Mouse (Mus musculus): Measurements from ENCODE around the gene Sgk2. TPM values are rescaled to one million over a fixed set of nuclear protein-coding genes. Genes with fewer than 3 reads are reported as not detected.
"Not testable (repeated sequence)": the region's sequence is repeated elsewhere in the genome, so short reads cannot be mapped to it uniquely, and the experiment has no call there.

The Sgk2 gene
- polyA plus RNA-seq, 1 experiment: not detected

DNA sequence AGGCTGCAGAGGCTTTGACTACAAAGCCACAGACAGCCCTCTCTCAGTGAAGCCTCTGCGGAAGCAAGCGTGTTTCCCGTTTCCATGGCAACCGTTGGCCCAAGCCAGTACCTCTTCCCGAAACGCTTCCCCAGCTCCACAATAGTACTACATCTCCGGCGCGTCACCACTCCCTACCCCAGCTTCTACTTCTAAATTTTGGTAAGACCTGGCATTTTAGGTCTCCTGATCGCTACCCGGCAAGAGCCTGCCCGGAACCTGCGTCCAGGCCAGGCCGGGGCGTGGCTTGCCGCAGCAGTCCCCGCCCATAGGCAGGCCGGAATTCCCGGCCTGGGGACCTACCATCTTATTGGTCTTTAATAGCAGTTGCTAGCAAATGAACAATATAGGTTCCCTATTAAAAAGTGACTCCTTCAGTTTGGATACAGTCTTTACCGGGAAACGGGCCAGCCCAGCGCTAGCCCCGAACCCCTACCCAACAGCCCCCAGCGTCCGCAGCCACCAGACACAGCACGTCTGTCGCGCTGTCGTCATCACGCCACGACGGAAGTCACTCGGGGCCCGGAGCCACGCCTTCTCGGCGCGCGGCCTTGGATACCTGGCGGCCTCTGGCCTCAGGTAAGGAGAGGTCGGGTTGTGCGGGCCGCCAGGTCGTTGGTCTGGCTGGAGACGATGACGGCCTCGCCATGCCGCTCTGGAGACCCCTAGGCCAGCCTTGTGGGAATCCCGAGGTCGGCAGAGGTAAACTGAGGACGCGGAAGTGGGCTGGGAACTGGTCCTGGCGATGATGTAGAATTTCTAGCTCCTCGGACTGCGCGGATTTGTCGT lies 30.0 kb downstream of the Sgk2 start, which contains the start of gene Ift52:
Ift52 (plus strand) TSS at position 439 of the 828 bp plus-strand sequence.
- Histone ChIP-seq H3K4me3 (ENCODE audit: insufficient read depth, low read depth, low read length) (peak within 1 kb of the TSS; percentile 93), H3K27ac (replicated peaks; ENCODE audit: low read depth, low read length) (peak within 1 kb of the TSS; percentile 70), H3K4me1 (ENCODE audit: control insufficient read depth, insufficient read depth, insufficient read length, low read length) (no peaks in the 10 kb centered on the region; the same call in 1 of the 2 replicates)

DNA sequence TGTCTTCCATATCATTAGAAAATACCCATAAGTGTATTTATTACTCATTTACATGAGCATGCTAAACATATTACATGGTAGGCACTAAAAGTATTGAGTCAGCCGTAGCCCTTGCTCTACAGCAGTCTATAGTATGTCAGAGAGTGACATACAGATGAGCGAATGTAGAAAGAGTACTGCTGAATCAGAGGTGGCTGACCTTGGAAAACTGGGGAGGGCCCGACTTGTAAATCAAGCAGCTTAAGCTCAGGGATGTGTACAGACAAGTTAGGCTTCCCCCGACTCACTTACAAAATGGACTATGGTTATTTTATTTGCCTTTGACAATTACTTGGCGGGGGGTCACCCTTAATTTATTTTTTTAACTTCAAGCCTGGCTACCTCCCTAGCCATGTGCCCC lies 44.2 kb downstream of the Sgk2 start:
- H3K27ac ChIP-seq (replicated peaks; ENCODE audit: low read depth, low read length): no peak overlapping the region
- H3K4me1 ChIP-seq (ENCODE audit: control insufficient read depth, insufficient read depth, insufficient read length, low read length): no peaks in the 10 kb centered on the region
- no peak overlapping the region for H3K4me3 ChIP-seq (ENCODE audit: insufficient read depth, low read depth, low read length)

DNA sequence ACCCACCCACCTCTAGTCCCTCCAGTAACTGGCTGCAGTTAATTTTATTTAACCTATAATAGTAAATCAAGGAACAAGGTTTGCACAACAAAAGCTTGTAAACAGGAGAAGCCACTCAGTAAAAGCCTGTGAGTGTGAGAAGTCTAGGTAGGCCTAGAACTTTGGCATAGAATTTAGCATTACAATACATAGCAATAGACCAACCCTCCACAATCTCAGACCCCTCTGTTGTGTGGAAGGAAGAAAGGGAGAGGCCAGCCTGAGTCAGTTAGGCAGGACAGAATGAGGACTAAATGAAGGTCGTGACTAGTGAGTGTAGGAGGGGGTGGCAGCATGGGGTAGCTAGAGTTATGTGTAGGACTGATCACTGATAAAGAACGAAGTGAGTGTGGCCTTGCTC lies 44.6 kb downstream of the Sgk2 start:
- Histone ChIP-seq H3K4me1 (ENCODE audit: control insufficient read depth, insufficient read depth, insufficient read length, low read length) (no peaks in the 10 kb centered on the region), H3K4me3 (ENCODE audit: insufficient read depth, low read depth, low read length) (no peak overlapping the region), H3K27ac (replicated peaks; ENCODE audit: low read depth, low read length) (no peak overlapping the region)

DNA sequence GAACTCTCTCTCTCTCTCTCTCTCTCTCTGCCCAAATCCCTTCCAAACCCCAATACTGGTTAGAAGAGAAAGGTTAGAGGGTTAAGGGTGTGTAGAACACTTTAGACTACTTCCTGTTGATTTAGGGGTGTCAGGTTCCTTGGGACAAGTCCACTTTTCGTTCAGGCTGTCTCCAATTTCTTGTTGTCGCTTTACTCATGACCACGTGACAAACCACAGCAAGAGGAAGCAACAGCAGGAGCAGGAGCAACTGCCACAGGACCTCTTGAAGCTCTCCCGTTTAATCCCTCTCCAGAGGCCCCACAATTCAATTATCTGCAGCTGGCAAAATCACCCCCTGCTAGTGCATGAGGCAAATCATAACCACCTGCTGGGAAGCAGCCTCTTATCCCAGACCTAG lies 45.5 kb downstream of the Sgk2 start:
- H3K4me3 ChIP-seq (ENCODE audit: insufficient read depth, low read depth, low read length): no peak overlapping the region
- H3K27ac ChIP-seq (replicated peaks; ENCODE audit: low read depth, low read length): no peak overlapping the region
- H3K4me1 ChIP-seq (ENCODE audit: control insufficient read depth, insufficient read depth, insufficient read length, low read length): no peaks in the 10 kb centered on the region

DNA sequence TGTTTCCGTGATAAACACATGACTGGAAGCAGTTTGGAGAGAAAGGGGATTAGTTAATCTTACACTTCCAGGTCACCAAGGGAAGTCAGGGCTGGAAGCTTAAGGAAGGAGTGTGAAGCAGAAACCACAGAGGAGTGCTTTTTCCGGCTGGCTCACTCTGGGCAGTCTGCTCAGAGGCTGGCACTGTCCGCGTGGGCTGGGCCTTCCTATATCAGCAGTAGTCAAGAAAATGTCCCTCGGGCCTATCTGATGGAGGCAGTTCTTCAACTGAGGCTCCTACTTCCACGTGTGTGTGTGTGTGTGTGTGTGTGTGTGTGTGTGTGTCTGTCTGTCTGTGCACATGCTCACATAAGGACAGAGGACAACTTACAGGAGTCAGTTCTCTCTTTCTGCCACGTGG lies 52.8 kb downstream of the Sgk2 start:
- no peak overlapping the region for H3K27ac ChIP-seq (replicated peaks; ENCODE audit: low read depth, low read length)
- H3K4me1 ChIP-seq (ENCODE audit: control insufficient read depth, insufficient read depth, insufficient read length, low read length): no peaks in the 10 kb centered on the region
- no peak overlapping the region for H3K4me3 ChIP-seq (ENCODE audit: insufficient read depth, low read depth, low read length)

DNA sequence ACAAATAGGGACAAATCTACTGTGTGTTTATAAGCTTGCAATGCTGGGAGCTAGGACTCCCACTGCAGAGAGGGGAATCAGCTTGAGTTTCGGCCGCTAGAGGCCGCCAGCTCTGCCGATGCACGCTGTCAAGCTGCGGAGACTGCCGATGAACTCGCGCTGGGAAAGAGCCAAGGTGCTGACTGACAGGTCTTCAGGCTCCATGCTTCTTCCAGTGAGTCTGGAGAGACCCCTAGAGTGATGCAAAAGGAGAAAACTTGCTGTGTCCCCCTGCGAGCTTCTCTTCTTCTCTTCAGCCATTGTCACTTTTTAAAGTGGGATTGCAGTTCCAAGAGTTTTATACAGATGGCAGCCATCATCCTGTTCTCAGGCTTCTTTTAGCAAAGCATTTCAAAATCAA lies 61.0 kb downstream of the Sgk2 start:
- Histone ChIP-seq H3K27ac (replicated peaks; ENCODE audit: low read depth, low read length) (no peak overlapping the region), H3K4me1 (ENCODE audit: control insufficient read depth, insufficient read depth, insufficient read length, low read length) (no peaks in the 10 kb centered on the region), H3K4me3 (ENCODE audit: insufficient read depth, low read depth, low read length) (no peak overlapping the region)

DNA sequence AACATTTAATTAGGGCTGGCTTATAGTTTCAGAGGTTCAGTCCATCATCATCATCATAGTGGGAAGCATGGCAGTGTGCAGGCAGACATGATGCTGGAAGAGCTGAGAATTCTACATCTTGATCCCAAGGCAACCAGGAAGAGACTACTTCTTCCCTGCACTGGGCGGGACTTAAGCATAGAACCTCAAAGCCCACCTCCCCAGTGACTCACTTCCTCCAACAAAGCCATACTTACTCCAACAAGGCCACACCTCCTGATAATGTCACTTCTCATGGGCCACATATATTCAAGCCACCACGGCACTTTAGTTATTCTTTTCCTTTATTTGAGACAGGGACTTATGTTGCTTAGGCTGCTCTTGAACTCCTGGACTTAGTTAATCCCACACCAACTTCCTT lies 62.0 kb downstream of the Sgk2 start:
- Histone ChIP-seq H3K27ac (replicated peaks; ENCODE audit: low read depth, low read length) (no peak overlapping the region), H3K4me3 (ENCODE audit: insufficient read depth, low read depth, low read length) (no peak overlapping the region), H3K4me1 (ENCODE audit: control insufficient read depth, insufficient read depth, insufficient read length, low read length) (no peaks in the 10 kb centered on the region)

DNA sequence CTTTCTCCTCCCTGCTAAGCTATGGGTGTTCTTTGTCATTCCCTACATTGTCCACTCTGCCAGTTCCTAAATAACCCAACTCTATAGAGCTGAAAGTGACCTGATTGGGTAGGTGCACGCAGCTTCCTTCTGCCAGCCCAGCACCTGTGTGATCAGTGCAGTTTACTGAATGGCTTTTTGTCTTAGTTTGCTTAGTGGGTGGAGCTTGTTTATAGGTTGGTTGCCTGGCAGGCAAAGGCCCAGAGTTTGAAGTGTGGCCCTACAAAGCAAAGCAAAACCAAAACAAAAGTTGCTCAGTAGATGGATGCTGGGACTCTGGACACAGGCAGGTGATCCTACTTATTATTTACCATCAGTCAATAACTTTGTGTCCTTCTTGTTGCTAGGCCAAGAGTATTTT lies 64.6 kb downstream of the Sgk2 start:
- H3K27ac ChIP-seq (replicated peaks; ENCODE audit: low read depth, low read length): no peak overlapping the region
- H3K4me1 ChIP-seq (ENCODE audit: control insufficient read depth, insufficient read depth, insufficient read length, low read length): peaks cover 4% of the 10 kb centered on the region
- no peak overlapping the region for H3K4me3 ChIP-seq (ENCODE audit: insufficient read depth, low read depth, low read length)

DNA sequence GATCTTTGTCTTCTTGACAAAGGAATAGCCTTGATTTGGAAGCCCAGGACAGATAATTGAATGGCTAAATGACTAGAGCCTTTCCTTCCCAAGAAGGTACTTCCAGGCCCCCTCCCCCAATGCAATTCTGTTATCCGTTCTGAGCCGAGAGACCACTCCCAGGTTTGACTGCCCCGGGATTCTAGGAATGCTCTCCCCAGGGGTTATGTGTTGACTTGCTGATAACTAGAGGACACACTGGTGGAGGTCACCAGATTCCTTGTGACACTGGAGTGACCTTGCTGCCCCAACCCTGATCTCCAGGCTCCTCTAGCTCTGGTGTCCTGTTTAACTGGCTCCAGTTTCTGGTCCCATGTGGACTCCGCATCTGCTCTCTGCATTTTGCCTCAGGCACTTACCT lies 65.0 kb downstream of the Sgk2 start:
- Histone ChIP-seq H3K27ac (replicated peaks; ENCODE audit: low read depth, low read length) (no peak overlapping the region), H3K4me1 (ENCODE audit: control insufficient read depth, insufficient read depth, insufficient read length, low read length) (peaks cover 4% of the 10 kb centered on the region), H3K4me3 (ENCODE audit: insufficient read depth, low read depth, low read length) (no peak overlapping the region)

DNA sequence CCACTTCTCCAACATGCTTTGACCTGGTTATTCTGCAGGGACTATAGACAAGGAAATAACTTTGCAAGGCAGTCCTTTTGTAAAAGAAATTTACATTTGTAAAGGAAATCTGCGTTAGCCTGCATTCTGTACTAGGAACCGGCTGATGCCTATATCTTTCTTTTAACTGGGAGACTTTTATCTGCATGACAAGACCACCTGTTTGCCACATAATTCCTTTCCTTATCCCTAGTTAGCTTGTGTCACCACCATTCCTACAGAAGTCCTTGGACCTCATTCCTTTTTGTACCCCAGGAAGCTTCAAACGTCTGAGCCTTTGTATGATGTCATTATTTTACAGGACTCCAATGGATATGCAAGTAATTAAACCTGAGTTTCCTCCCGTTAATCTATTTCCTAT lies 65.7 kb downstream of the Sgk2 start:
- peaks cover 4% of the 10 kb centered on the region for H3K4me1 ChIP-seq (ENCODE audit: control insufficient read depth, insufficient read depth, insufficient read length, low read length)
- H3K27ac ChIP-seq (replicated peaks; ENCODE audit: low read depth, low read length): no peak overlapping the region
- no peak overlapping the region for H3K4me3 ChIP-seq (ENCODE audit: insufficient read depth, low read depth, low read length)

DNA sequence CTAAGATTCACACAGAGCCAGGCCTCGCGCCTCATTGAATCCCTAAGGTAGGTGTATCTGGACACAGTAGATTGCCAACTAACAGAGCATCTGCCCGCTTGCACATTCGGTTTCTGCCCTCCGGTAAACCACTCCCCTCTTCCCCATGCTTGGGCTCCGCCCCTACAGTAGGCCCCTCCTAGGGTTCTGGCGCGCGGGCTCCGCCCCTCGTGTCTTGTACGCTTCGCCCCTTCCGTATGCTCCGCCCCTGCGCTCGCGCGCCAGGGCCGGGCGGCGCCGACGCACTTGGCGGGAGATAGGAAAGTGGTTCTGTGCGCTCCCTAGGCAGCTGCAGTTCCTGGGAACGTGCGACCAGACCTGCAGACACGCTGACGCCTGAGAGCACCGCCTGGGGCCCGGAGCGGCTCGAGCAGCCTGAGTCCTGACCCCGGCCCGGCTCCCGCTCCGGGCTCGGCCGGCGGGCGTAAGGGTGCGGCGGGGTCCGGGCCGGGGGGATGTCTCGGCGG lies 67.3 kb downstream of the Sgk2 start, which contains the start of gene Mybl2:
Mybl2 (plus strand) TSS at position 353 of the 506 bp plus-strand sequence.
- H3K4me3 ChIP-seq (ENCODE audit: insufficient read depth, low read depth, low read length): peak within 1 kb of the TSS; percentile 56
- H3K27ac ChIP-seq (replicated peaks; ENCODE audit: low read depth, low read length): no peak within 1 kb of the TSS
- H3K4me1 ChIP-seq (ENCODE audit: control insufficient read depth, insufficient read depth, insufficient read length, low read length): peaks cover 4% of the 10 kb centered on the region

DNA sequence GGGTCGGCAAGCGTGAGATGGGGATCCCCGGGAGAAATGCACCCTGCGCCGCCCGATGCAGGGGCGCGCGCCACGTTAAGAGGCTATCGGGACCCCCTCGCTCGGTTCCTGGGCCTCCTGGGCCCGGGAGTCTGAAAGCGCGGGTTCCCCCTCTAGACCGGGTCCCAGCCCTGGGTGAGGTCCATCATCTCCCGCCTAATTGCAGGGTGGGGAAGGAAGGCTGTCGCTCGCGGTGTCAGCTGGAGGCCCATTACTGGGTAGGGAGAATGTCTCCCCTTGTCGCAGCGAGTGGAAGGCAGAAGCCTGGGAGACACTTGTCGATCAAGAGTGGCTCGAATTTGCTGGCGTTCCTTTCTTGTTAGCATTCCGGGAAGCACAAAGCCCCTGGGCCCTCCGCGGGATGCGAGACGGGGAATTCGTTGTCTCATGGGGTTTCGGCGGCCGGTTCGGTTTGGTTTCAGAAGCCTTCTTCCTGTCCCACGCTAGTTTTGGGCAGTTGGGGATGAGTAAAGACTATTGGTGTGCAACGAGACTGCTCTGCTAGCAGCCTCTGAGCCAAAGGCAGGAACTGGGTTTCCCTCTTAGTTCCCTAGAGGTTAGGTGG lies 67.9 kb downstream of the Sgk2 start:
- H3K4me3 ChIP-seq (ENCODE audit: insufficient read depth, low read depth, low read length): peak overlapping the region; percentile 56
- H3K4me1 ChIP-seq (ENCODE audit: control insufficient read depth, insufficient read depth, insufficient read length, low read length): peaks cover 4% of the 10 kb centered on the region
- no peak overlapping the region for H3K27ac ChIP-seq (replicated peaks; ENCODE audit: low read depth, low read length)

DNA sequence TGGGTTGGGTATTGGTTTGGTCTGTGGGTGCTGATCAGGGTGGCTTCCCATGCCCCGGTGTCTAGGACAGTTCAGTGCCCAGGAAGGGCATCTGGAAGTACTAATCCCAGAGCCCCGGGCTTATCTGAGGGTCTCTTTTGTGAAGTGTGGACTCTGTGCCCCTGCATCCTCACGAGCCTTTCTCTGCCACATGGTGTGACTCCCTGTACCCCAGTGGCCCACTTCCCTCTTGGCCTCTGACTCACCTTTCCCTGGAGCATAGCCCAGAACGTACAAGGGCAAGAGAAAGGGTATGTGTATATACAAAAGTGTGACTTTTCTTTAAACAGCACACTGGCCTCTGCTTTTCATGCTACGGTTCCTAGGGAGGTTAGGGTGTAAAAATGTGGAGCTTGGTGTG lies 68.6 kb downstream of the Sgk2 start:
- H3K4me3 ChIP-seq (ENCODE audit: insufficient read depth, low read depth, low read length): no peak overlapping the region
- no peak overlapping the region for H3K27ac ChIP-seq (replicated peaks; ENCODE audit: low read depth, low read length)
- peaks cover 4% of the 10 kb centered on the region for H3K4me1 ChIP-seq (ENCODE audit: control insufficient read depth, insufficient read depth, insufficient read length, low read length)

DNA sequence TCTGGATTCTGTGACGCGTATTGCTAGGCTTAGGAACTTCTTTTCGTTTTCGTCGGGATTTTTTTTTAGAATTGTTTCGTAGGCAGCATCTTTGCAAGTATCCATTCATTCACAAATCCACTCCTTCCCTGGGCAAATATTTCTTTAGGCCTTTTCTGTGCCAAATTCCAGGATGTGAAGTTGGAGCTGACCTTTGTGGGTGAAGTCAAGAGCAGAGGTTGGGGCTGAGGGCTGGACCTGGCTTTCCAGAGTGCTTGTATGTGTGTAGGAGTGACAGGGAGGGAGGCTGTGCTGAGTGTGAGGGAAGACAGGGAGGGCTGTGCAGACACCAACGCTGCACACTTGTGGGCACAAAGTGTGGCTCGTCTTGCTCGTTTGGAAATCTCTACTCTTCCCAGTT lies 69.5 kb downstream of the Sgk2 start:
- Histone ChIP-seq H3K4me3 (ENCODE audit: insufficient read depth, low read depth, low read length) (no peak overlapping the region), H3K4me1 (ENCODE audit: control insufficient read depth, insufficient read depth, insufficient read length, low read length) (peaks cover 4% of the 10 kb centered on the region), H3K27ac (replicated peaks; ENCODE audit: low read depth, low read length) (no peak overlapping the region)

DNA sequence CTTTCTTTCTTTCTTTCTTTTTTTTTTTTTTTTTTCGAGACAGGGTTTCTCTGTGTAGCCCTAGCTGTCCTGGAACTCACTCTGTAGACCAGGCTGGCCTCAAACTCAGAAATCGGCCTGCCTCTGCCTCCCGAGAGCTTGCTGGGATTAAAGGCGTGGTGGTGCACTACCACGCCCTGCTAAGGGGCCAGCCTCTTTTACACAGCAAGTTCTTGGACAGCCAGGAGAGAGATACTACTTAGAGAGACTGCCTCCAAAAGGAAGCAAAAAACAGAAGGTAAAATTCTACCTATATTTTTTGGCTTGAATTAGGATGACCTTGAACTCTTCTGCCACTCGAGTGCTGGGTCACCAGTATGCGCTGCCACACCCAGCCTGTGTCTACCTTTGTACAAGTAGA lies 71.9 kb downstream of the Sgk2 start:
- H3K4me3 ChIP-seq (ENCODE audit: insufficient read depth, low read depth, low read length); H3K27ac ChIP-seq (replicated peaks; ENCODE audit: low read depth, low read length): not testable (repeated sequence)

DNA sequence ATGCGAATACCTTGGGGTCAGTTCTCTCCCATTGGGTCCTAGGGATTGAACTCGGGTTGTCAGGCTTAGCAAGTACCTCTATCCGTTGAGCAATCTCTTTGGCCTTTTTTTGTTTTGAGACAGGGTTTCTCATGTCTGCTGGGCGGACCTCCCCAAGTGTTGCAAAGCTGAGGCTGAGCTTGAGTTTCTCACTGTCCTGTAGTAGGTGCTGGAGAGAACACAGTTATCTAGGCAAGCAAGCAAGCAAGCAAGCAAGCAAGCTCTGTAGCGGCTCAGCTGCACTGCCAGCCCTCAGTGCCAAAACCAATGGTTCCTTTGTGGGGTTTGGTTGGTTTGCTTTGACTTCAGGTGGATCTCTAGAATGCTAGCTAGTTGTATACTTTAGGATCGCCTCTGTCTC lies 73.5 kb downstream of the Sgk2 start:
- Histone ChIP-seq H3K4me1 (ENCODE audit: control insufficient read depth, insufficient read depth, insufficient read length, low read length) (no peaks in the 10 kb centered on the region), H3K4me3 (ENCODE audit: insufficient read depth, low read depth, low read length) (no peak overlapping the region), H3K27ac (replicated peaks; ENCODE audit: low read depth, low read length) (no peak overlapping the region)

More for the DNA sequence above, 71.9 kb downstream of the Sgk2 start:
- not testable (repeated sequence) for H3K4me1 ChIP-seq (ENCODE audit: control insufficient read depth, insufficient read depth, insufficient read length, low read length)

Data from brown adipose tissue, adult 24 weeks (tissue).